Mouse (Mus musculus): ENCODE results near the gene Trafd1.

Gene Trafd1

DNA sequence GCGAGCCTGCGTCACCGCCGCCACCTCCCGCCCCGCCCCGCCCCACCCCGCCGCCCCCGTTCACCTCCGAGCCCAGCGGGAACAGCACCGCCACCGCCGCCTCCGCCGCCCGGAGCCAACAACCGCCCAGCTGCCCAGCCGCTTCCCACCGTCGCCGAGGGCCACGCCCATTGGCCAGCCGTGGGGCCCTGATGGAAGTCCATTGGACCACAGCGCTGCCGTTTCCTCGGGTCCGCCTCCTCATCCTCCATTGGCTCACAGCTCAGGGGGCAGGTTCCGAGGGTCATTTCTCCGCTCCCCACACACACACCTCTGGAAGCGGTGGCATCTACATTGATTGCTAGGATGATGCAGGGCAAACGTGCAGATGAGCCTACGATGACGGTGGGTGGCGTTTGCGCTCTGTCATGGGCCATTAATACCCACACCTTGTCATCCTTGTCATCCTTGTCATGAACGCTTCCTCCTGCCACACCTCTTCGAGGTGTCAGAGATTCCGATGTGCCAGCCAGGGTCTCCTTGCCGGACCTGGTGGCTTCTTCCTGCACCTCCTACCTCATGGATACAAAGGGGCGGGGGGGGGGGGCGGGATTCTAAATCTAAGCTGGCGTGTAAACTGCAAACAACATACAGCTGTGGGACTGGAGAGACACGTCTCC lies at the start of gene Trafd1:
TSS of gene Trafd1 (minus strand) at position 172 of the 659 bp plus-strand sequence.
- DNase-seq (ENCODE audit: low spot score in 2 of 2), result peak; percentile 85 to 88

GRCm38 (mm10) chr5:121428954-121429353 lies 43.5 kb upstream of the Trafd1 start:
- no peak for DNase-seq (ENCODE audit: low spot score in 2 of 2)

- DNase-seq (ENCODE audit: low spot score in 2 of 2), result no peak
Measured at GRCm38 (mm10) chr5:121423297-121423696, 37.9 kb upstream of the Trafd1 start.

DNA sequence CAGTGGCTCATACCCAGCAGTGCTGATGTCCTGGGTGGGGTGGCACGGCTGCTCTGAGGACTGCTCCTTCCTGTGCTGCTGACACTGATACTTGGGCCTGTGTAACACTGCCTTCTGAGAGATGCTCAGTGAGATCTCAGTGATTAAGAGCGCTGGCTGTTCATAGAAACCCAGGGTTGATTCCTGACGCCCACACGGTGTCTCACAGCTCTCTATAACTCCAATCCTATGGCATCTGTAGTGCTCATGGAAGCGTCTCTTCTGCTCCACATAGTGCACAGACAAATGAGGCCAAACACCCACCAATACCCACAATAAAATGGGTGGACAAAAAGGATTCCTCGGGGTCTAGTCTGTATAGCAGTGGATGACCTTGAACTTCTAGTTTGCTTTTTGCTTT lies 37.4 kb upstream of the Trafd1 start:
- DNase-seq (ENCODE audit: low spot score in 2 of 2), result no peak

DNA sequence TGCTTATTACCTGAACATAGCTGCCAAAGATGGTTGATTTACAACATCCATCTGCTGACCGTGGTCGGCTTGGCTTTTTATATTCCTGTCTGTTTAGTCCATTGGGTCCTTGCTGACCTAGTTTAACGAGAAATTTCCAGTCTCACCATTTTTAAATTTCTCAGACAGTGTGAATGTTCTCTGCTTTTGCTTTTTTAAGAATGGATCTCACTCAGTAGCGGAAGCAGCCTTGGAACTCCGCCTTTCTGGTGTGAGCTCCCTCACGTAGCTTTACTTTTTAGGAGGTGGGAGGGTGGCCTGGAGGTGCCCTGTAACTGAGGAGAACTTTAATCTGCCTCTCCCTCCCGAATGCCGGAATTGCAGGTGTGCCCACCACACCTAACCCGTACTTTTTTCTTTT lies 35.3 kb upstream of the Trafd1 start:
- no peak for DNase-seq (ENCODE audit: low spot score in 2 of 2)

DNA sequence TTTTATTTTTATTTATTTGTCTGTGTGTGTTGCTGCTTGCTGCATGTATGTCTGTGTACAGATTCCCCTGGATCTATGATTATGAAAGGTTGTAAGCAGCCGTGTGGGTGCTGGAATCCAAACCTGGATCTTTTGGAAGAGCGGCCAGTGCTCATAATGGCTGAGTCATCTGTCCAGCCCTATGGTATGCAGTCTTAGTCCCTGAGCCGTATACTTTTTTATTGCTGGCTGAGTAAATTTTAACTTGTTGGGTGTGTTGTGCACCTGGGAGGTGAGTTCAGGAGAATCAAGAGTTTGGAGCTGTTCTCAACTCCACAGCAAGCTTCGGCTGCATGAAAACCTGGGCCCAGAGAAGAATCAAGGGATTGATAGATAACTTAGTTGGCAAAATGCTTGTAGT lies 25.5 kb upstream of the Trafd1 start:
- no peak for DNase-seq (ENCODE audit: low spot score in 2 of 2)

GRCm38 (mm10) chr5:121407856-121408255 lies 22.4 kb upstream of the Trafd1 start:
- no peak for DNase-seq (ENCODE audit: low spot score in 2 of 2)

GRCm38 (mm10) chr5:121400849-121401248 lies 15.4 kb upstream of the Trafd1 start:
- no peak for DNase-seq (ENCODE audit: low spot score in 2 of 2)

GRCm38 (mm10) chr5:121400064-121400463 lies 14.6 kb upstream of the Trafd1 start:
- DNase-seq (ENCODE audit: low spot score in 2 of 2), result no peak

- DNase-seq (ENCODE audit: low spot score in 2 of 2), result no peak
Measured at GRCm38 (mm10) chr5:121399540-121399939, 14.1 kb upstream of the Trafd1 start.

- no peak for DNase-seq (ENCODE audit: low spot score in 2 of 2)
Measured at GRCm38 (mm10) chr5:121398965-121399462, 13.6 kb upstream of the Trafd1 start.

- DNase-seq (ENCODE audit: low spot score in 2 of 2), result no peak
Measured at GRCm38 (mm10) chr5:121398146-121398964, 12.9 kb upstream of the Trafd1 start.

GRCm38 (mm10) chr5:121397187-121398145 lies 12.0 kb upstream of the Trafd1 start, which contains the start of gene Naa25:
Gene Naa25, plus strand, starts transcription at chr5:121397936.
- peak; percentile 91 to 94 for DNase-seq (ENCODE audit: low spot score in 2 of 2)

DNA sequence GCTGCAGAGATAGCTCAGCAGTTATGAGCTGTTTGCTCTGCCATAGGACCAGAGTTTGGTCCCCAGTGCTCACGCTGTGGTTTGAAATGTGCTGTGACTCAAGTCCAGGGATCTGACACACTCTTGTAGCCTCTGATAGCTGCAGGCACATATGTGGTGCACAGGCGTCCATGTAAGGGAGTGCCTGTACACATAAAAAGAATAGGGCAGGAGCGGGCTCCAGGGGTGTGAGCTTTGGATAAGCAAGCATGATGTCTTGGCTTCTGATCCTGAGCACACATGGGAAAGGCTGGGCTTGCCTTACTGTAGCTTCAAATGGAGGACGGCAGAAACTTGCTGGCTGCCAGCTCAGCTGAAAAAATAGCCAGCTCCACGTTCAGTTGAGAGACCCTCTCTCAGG lies 10.2 kb upstream of the Trafd1 start:
- no peak for DNase-seq (ENCODE audit: low spot score in 2 of 2)

GRCm38 (mm10) chr5:121393402-121393801 lies 8.0 kb upstream of the Trafd1 start:
- no peak for DNase-seq (ENCODE audit: low spot score in 2 of 2)

GRCm38 (mm10) chr5:121392667-121393380 lies 7.4 kb upstream of the Trafd1 start:
- peak in 1 of 2 experiments; percentile 31 for DNase-seq (ENCODE audit: low spot score in 2 of 2)

GRCm38 (mm10) chr5:121389691-121390090 lies 4.3 kb upstream of the Trafd1 start:
- no peak for DNase-seq (ENCODE audit: low spot score in 2 of 2)

DNA sequence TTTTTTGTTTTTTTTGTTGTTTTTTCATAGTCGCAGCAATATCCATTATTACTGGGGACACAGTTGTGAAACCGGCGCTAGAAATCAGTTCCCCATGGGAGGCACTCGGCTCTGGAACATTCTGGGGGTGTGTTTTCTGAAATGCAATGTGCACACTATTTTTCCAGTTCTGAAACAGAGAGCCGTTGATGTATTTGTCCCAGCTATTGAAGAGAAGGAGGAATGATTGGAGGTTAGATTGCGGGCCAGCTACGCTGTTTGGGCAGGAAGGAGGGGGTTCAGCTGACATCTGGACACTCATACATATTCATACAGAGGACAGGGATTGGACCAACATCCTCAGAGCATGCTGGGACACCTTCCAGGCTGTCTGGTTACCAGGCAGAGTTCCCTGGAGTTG lies 3.7 kb upstream of the Trafd1 start:
- no peak for DNase-seq (ENCODE audit: low spot score in 2 of 2)

GRCm38 (mm10) chr5:121387126-121387525 lies 1.7 kb upstream of the Trafd1 start:
- no peak for DNase-seq (ENCODE audit: low spot score in 2 of 2)

DNA sequence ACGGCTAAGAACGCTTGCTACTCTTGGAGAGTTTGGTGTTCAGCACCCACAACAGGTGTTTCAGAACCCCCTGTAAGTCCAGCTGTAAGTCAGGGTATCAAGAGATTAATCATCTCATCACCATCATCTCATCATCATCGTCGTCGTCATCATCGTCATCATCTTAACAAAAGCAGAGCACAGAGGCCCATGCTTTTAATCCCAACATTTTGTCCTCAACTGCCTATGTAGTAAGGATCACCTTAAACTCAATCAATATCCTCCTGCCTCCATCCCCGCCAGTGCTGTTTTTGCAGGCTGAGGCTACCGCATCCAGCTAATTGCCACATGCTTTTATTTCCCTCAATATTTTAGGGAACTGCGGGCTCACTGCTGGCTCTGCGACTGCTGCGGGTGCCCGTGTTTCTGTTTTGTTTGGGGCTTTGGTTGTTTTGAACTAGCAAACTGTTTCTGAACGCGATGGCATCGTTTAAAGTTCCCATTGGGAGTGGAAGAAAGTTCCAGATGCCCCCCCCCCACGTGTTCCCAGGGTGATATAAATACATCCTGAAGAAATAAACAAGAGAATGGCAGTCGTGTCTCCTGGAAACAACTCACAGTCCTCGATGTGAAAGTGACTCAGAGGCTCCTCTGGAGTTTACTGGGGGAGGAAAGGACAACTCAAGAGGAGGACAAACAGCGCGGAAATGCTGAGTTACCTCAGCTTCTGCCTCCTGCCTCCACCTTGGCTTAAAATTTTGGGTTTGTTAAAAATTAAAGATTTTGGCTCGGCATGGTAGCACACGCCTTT lies 883 bp upstream of the Trafd1 start:
- no peak for DNase-seq (ENCODE audit: low spot score in 2 of 2)
